Mouse (Mus musculus): Measurements from ENCODE around the gene 4930452B06Rik. TPM values are rescaled to one million over a fixed set of nuclear protein-coding genes. Genes with fewer than 3 reads are reported as not detected.

Gene 4930452B06Rik
- polyA plus RNA-seq, 1 experiment from 2014 or later = 15.4 TPM

- Histone ChIP-seq H3K9ac (ENCODE audit: low read length) (no peak overlapping the region), H3K9me3 (ENCODE audit: control insufficient read depth, low read length) (no peaks in the 10 kb centered on the region), H3K4me2 (ENCODE audit: low read depth, low read length, severe bottlenecking) (0 out of 2 replicates have a peak overlapping the region, but pooled peaks have one; percentile 8), H3K27me3 (ENCODE audit: control insufficient read depth, insufficient read depth, low read length) (no peaks in the 10 kb centered on the region), H3K4me3 (ENCODE audit: low read depth, low read length) (no peak overlapping the region), H3K4me1 (replicated peaks; ENCODE audit: control insufficient read depth, insufficient read depth, low read length) (no peaks in the 10 kb centered on the region; the same call in 1 of the 2 replicates), H3K36me3 (ENCODE audit: control insufficient read depth, insufficient read depth, low read length) (no peaks in the 10 kb centered on the region), H3K27ac (ENCODE audit: low read depth, low read length) (no peak overlapping the region)
- peak; percentile 66 for ATAC-seq (replicated peaks; ENCODE audit: low FRiP score)
- peak; percentile 61 for DNase-seq (ENCODE audit: low spot score)
- 42% methylated on average over 19 of the region's 19 CpGs for WGBS
Observed at GRCm38 (mm10) chr14:8460226-8461129, 205.6 kb downstream of the 4930452B06Rik start.

- no peak overlapping the region for H3K4me3 ChIP-seq (ENCODE audit: low read depth, low read length)
- H3K9ac ChIP-seq (ENCODE audit: low read length) = no peak overlapping the region
- no peaks in the 10 kb centered on the region; the same call in 1 of the 2 replicates for H3K4me1 ChIP-seq (replicated peaks; ENCODE audit: control insufficient read depth, insufficient read depth, low read length)
- H3K9me3 ChIP-seq (ENCODE audit: control insufficient read depth, low read length) = no peaks in the 10 kb centered on the region
- no peaks in the 10 kb centered on the region for H3K27me3 ChIP-seq (ENCODE audit: control insufficient read depth, insufficient read depth, low read length)
- WGBS = 72% methylated on average over 4 of the region's 4 CpGs
- DNase-seq (ENCODE audit: low spot score) (no peak), ATAC-seq (replicated peaks; ENCODE audit: low FRiP score) (no peak)
- no peak overlapping the region for H3K4me2 ChIP-seq (ENCODE audit: low read depth, low read length, severe bottlenecking)
- no peak overlapping the region for H3K27ac ChIP-seq (ENCODE audit: low read depth, low read length)
- H3K36me3 ChIP-seq (ENCODE audit: control insufficient read depth, insufficient read depth, low read length) = no peaks in the 10 kb centered on the region
Observed at GRCm38 (mm10) chr14:8459759-8460158, 206.3 kb downstream of the 4930452B06Rik start.

- H3K4me3 ChIP-seq (ENCODE audit: low read depth, low read length) = no peak overlapping the region
- no peak overlapping the region for H3K27ac ChIP-seq (ENCODE audit: low read depth, low read length)
- H3K4me2 ChIP-seq (ENCODE audit: low read depth, low read length, severe bottlenecking) = no peak overlapping the region
- no peaks in the 10 kb centered on the region for H3K4me1 ChIP-seq (replicated peaks; ENCODE audit: control insufficient read depth, insufficient read depth, low read length)
- no peaks in the 10 kb centered on the region for H3K36me3 ChIP-seq (ENCODE audit: control insufficient read depth, insufficient read depth, low read length)
- H3K9me3 ChIP-seq (ENCODE audit: control insufficient read depth, low read length) = no peaks in the 10 kb centered on the region
- 92% methylated on average over 4 of the region's 4 CpGs for WGBS
- no peaks in the 10 kb centered on the region for H3K27me3 ChIP-seq (ENCODE audit: control insufficient read depth, insufficient read depth, low read length)
- H3K9ac ChIP-seq (ENCODE audit: low read length) = no peak overlapping the region
- ATAC-seq (replicated peaks; ENCODE audit: low FRiP score) (no peak), DNase-seq (ENCODE audit: low spot score) (no peak)
Observed at GRCm38 (mm10) chr14:8451117-8451516, 214.9 kb downstream of the 4930452B06Rik start.

GRCm38 (mm10) chr14:8450342-8450741 lies 215.7 kb downstream of the 4930452B06Rik start:
- WGBS = 90% methylated on average over 6 of the region's 6 CpGs
- H3K9me3 ChIP-seq (ENCODE audit: control insufficient read depth, low read length) = no peaks in the 10 kb centered on the region
- no peak for ATAC-seq (replicated peaks; ENCODE audit: low FRiP score)
- H3K4me3 ChIP-seq (ENCODE audit: low read depth, low read length) = no peak overlapping the region
- no peak overlapping the region for H3K27ac ChIP-seq (ENCODE audit: low read depth, low read length)
- H3K9ac ChIP-seq (ENCODE audit: low read length) = no peak overlapping the region
- DNase-seq (ENCODE audit: low spot score) = no peak
- no peaks in the 10 kb centered on the region for H3K36me3 ChIP-seq (ENCODE audit: control insufficient read depth, insufficient read depth, low read length)
- H3K4me1 ChIP-seq (replicated peaks; ENCODE audit: control insufficient read depth, insufficient read depth, low read length) = no peaks in the 10 kb centered on the region
- H3K4me2 ChIP-seq (ENCODE audit: low read depth, low read length, severe bottlenecking) = no peak overlapping the region
- H3K27me3 ChIP-seq (ENCODE audit: control insufficient read depth, insufficient read depth, low read length) = no peaks in the 10 kb centered on the region

GRCm38 (mm10) chr14:8449299-8449698 lies 216.7 kb downstream of the 4930452B06Rik start:
- no peak overlapping the region for H3K27ac ChIP-seq (ENCODE audit: low read depth, low read length)
- no peak for ATAC-seq (replicated peaks; ENCODE audit: low FRiP score)
- H3K9ac ChIP-seq (ENCODE audit: low read length) = no peak overlapping the region
- H3K4me3 ChIP-seq (ENCODE audit: low read depth, low read length) = no peak overlapping the region
- no peaks in the 10 kb centered on the region for H3K27me3 ChIP-seq (ENCODE audit: control insufficient read depth, insufficient read depth, low read length)
- no peaks in the 10 kb centered on the region for H3K36me3 ChIP-seq (ENCODE audit: control insufficient read depth, insufficient read depth, low read length)
- H3K4me1 ChIP-seq (replicated peaks; ENCODE audit: control insufficient read depth, insufficient read depth, low read length) = no peaks in the 10 kb centered on the region
- H3K4me2 ChIP-seq (ENCODE audit: low read depth, low read length, severe bottlenecking) = no peak overlapping the region
- H3K9me3 ChIP-seq (ENCODE audit: control insufficient read depth, low read length) = no peaks in the 10 kb centered on the region
- no peak for DNase-seq (ENCODE audit: low spot score)

GRCm38 (mm10) chr14:8447352-8447751 lies 218.7 kb downstream of the 4930452B06Rik start:
- no peak for ATAC-seq (replicated peaks; ENCODE audit: low FRiP score)
- no peaks in the 10 kb centered on the region for H3K4me1 ChIP-seq (replicated peaks; ENCODE audit: control insufficient read depth, insufficient read depth, low read length)
- H3K4me3 ChIP-seq (ENCODE audit: low read depth, low read length) = no peak overlapping the region
- no peak overlapping the region for H3K9ac ChIP-seq (ENCODE audit: low read length)
- no peaks in the 10 kb centered on the region for H3K36me3 ChIP-seq (ENCODE audit: control insufficient read depth, insufficient read depth, low read length)
- no peak overlapping the region for H3K4me2 ChIP-seq (ENCODE audit: low read depth, low read length, severe bottlenecking)
- no peaks in the 10 kb centered on the region for H3K27me3 ChIP-seq (ENCODE audit: control insufficient read depth, insufficient read depth, low read length)
- WGBS = 90% methylated on average over 1 of the region's 1 CpGs
- no peaks in the 10 kb centered on the region for H3K9me3 ChIP-seq (ENCODE audit: control insufficient read depth, low read length)
- no peak overlapping the region for H3K27ac ChIP-seq (ENCODE audit: low read depth, low read length)
- DNase-seq (ENCODE audit: low spot score) = no peak

- Histone ChIP-seq H3K4me1 (replicated peaks; ENCODE audit: control insufficient read depth, insufficient read depth, low read length) (no peaks in the 10 kb centered on the region), H3K27ac (ENCODE audit: low read depth, low read length) (no peak overlapping the region), H3K4me3 (ENCODE audit: low read depth, low read length) (no peak overlapping the region), H3K36me3 (ENCODE audit: control insufficient read depth, insufficient read depth, low read length) (no peaks in the 10 kb centered on the region), H3K4me2 (ENCODE audit: low read depth, low read length, severe bottlenecking) (no peak overlapping the region), H3K9ac (ENCODE audit: low read length) (no peak overlapping the region), H3K27me3 (ENCODE audit: control insufficient read depth, insufficient read depth, low read length) (no peaks in the 10 kb centered on the region), H3K9me3 (ENCODE audit: control insufficient read depth, low read length) (no peaks in the 10 kb centered on the region)
- DNase-seq (ENCODE audit: low spot score) (no peak), ATAC-seq (replicated peaks; ENCODE audit: low FRiP score) (no peak)
- WGBS = 89% methylated on average over 2 of the region's 2 CpGs
Observed at GRCm38 (mm10) chr14:8444363-8444762, 221.7 kb downstream of the 4930452B06Rik start.

GRCm38 (mm10) chr14:8442691-8443090 lies 223.3 kb downstream of the 4930452B06Rik start:
- Histone ChIP-seq H3K4me2 (ENCODE audit: low read depth, low read length, severe bottlenecking) (no peak overlapping the region), H3K4me1 (replicated peaks; ENCODE audit: control insufficient read depth, insufficient read depth, low read length) (no peaks in the 10 kb centered on the region), H3K27me3 (ENCODE audit: control insufficient read depth, insufficient read depth, low read length) (no peaks in the 10 kb centered on the region), H3K9me3 (ENCODE audit: control insufficient read depth, low read length) (no peaks in the 10 kb centered on the region), H3K9ac (ENCODE audit: low read length) (no peak overlapping the region), H3K4me3 (ENCODE audit: low read depth, low read length) (no peak overlapping the region), H3K27ac (ENCODE audit: low read depth, low read length) (no peak overlapping the region), H3K36me3 (ENCODE audit: control insufficient read depth, insufficient read depth, low read length) (no peaks in the 10 kb centered on the region)
- 80% methylated on average over 3 of the region's 3 CpGs for WGBS
- DNase-seq (ENCODE audit: low spot score) (no peak), ATAC-seq (replicated peaks; ENCODE audit: low FRiP score) (no peak)

- ATAC-seq (replicated peaks; ENCODE audit: low FRiP score) (no peak), DNase-seq (ENCODE audit: low spot score) (no peak)
- WGBS = 77% methylated on average over 3 of the region's 3 CpGs
- Histone ChIP-seq H3K9ac (ENCODE audit: low read length) (no peak overlapping the region), H3K27me3 (ENCODE audit: control insufficient read depth, insufficient read depth, low read length) (no peaks in the 10 kb centered on the region), H3K4me1 (replicated peaks; ENCODE audit: control insufficient read depth, insufficient read depth, low read length) (no peaks in the 10 kb centered on the region), H3K4me3 (ENCODE audit: low read depth, low read length) (no peak overlapping the region), H3K9me3 (ENCODE audit: control insufficient read depth, low read length) (no peaks in the 10 kb centered on the region), H3K4me2 (ENCODE audit: low read depth, low read length, severe bottlenecking) (no peak overlapping the region), H3K36me3 (ENCODE audit: control insufficient read depth, insufficient read depth, low read length) (no peaks in the 10 kb centered on the region), H3K27ac (ENCODE audit: low read depth, low read length) (no peak overlapping the region)
Observed at GRCm38 (mm10) chr14:8441623-8442022, 224.4 kb downstream of the 4930452B06Rik start.
